Mouse (Mus musculus): ENCODE results near the gene Chst12. TPM values are rescaled to one million over a fixed set of nuclear protein-coding genes. Genes with fewer than 3 reads are reported as not detected.

The Chst12 gene
- 100 to 1,000 TPM; 121 to 131 TPM for total RNA-seq (2023)

GRCm38 (mm10) chr5:140505208-140505780 is at the start of gene Chst12:
TSS of gene Chst12 (plus strand) at chr5:140505550.

GRCm38 (mm10) chr5:140564896-140565295 is 59.5 kb downstream of the Chst12 start, which contains the start of gene Grifin:
TSS of gene Grifin (minus strand) at chr5:140565071.

Other genes with a start within 250 kb of the Chst12 start
- 10 to 100 TPM; 24.5 to 31.6 TPM for gene Mad1l1, start 184.0 kb upstream of the Chst12 start, total RNA-seq (2023)
- gene Nudt1, start 183.9 kb upstream of the Chst12 start, total RNA-seq (2023), result 1 to 10 TPM; 5.2 to 8.9 TPM
- 1 to 10 TPM; 2.2 to 2.5 TPM for gene Mrm2, start 173.7 kb upstream of the Chst12 start, total RNA-seq (2023)
- 10 to 100 TPM in 1 of 2 experiments, 1 to 10 TPM in 1; 8.4 to 10.3 TPM for gene Snx8, start 116.3 kb upstream of the Chst12 start, total RNA-seq (2023)
- 10 to 100 TPM; 63.2 to 71.3 TPM for gene Eif3b, start 86.2 kb upstream of the Chst12 start, total RNA-seq (2023)
- not detected for gene Gm4869, start 59.9 kb upstream of the Chst12 start, total RNA-seq (2023)
- not detected for gene Grifin, start 59.5 kb downstream of the Chst12 start, total RNA-seq (2023)
- 10 to 100 TPM; 46.8 to 48.4 TPM for gene Lfng, start 101.8 kb downstream of the Chst12 start, total RNA-seq (2023)
- gene Ttyh3, start 143.5 kb downstream of the Chst12 start, total RNA-seq (2023), result 10 to 100 TPM; 91.6 to 95.7 TPM
- 10 to 100 TPM in 1 of 2 experiments, 1 to 10 TPM in 1; 9.9 to 16.1 TPM for gene Iqce, start 196.8 kb downstream of the Chst12 start, total RNA-seq (2023)
- gene Brat1, start 199.5 kb downstream of the Chst12 start, total RNA-seq (2023), result 10 to 100 TPM; 14.7 to 17.0 TPM
- gene Amz1, start 218.6 kb downstream of the Chst12 start, total RNA-seq (2023), result 1 to 10 TPM; 3.0 to 3.5 TPM

All from neutrophil, adult 59 days (primary cell).